Mouse (Mus musculus) limb, embryonic 11.5 days (tissue): ENCODE results near the gene Fpgs. TPM values are rescaled to one million over a fixed set of nuclear protein-coding genes. Genes with fewer than 3 reads are reported as not detected.

Source experiments
- ATAC-seq: fragments of 200-750 bp; cut with Nextera tagmentation; 2 replicates; pipeline ENCODE4 v1.8.0; 2017; ENCODE audit warnings: low read depth; ENCODE audit not compliant: insufficient number of reproducible peaks, low FRiP score, low TSS enrichment
- DNase-seq: peaks from one replicate; pipeline ENCODE4 v3.0.0-alpha.2; 2015; ENCODE audit warnings: low spot score
- H3K27ac ChIP-seq: fragments of 300-500 bp; sonication (generic); replicated peaks from 2 replicates; pipeline ENCODE4 v1.5.1; 2014; ENCODE audit warnings: low read depth, mild to moderate bottlenecking, low read length
- H3K27me3 ChIP-seq: fragments of 300-500 bp; sonication (generic); 2 replicates; pipeline ENCODE4 v1.6.1; 2014; ENCODE audit warnings: mild to moderate bottlenecking, low read length, mixed read lengths; ENCODE audit not compliant: control insufficient read depth, insufficient read depth
- H3K36me3 ChIP-seq: fragments of 300-500 bp; sonication (generic); 2 replicates; pipeline ENCODE4 v1.6.1; 2014; ENCODE audit warnings: mild to moderate bottlenecking, low read length, moderate library complexity, mixed read lengths; ENCODE audit not compliant: control insufficient read depth, insufficient read depth
- H3K4me1 ChIP-seq: fragments of 300-500 bp; sonication (generic); 2 replicates; pipeline ENCODE4 v1.6.1; 2014; ENCODE audit warnings: low read length, mixed read lengths; ENCODE audit not compliant: control insufficient read depth, insufficient read depth
- H3K4me2 ChIP-seq: fragments of 300-500 bp; sonication (generic); 2 replicates; pipeline ENCODE4 v1.6.1; 2014; ENCODE audit warnings: low read depth, mild to moderate bottlenecking, moderate library complexity; ENCODE audit not compliant: severe bottlenecking
- H3K4me3 ChIP-seq: fragments of 300-500 bp; sonication (generic); 2 replicates; pipeline ENCODE4 v1.5.1; 2014; ENCODE audit warnings: low read depth, low read length
- H3K9ac ChIP-seq: fragments of 300-500 bp; sonication (generic); 2 replicates; pipeline ENCODE4 v1.6.1; 2014; ENCODE audit warnings: mild to moderate bottlenecking, low read length
- H3K9me3 ChIP-seq: fragments of 300-500 bp; sonication (generic); 2 replicates; pipeline ENCODE4 v1.6.1; 2016; ENCODE audit warnings: low read length; ENCODE audit not compliant: control insufficient read depth
- WGBS: fragments of 180-500 bp; shearing (Covaris S2); extraction: QIAGEN DNeasy Blood & Tissue Kit; methylation state at CpG from one replicate; pipeline ENCODE4 v1.1.7; 2014; 5-methylcytosine and 5-hydroxymethylcytosine counted together
- polyA plus RNA-seq: library from polyadenylated mRNA; unstranded; fragments of >200 nt; fragmentation: Nextera tagmentation; extraction: Ambion mirVana; gene quantifications from 2 replicates; pipeline ENCODE4 v1.2.1, GENCODE M21; 2014

Fpgs gene
- polyA plus RNA-seq, 1 experiment from 2014 or later, result 22.1 TPM

GRCm38 (mm10) chr2:32703046-32703445 is 899 bp downstream of the Fpgs start:
- 96% methylated on average over 8 of the region's 8 CpGs for WGBS
- Histone ChIP-seq H3K4me2 (no peak overlapping the region), H3K4me3 (no peak overlapping the region)

GRCm38 (mm10) chr2:32700966-32701743 is 2.8 kb downstream of the Fpgs start:
- ATAC-seq, result no peak
- WGBS, result 88% methylated on average over 14 of the region's 14 CpGs
- H3K9me3 ChIP-seq, result no peaks in the 10 kb centered on the region
- no peak overlapping the region for H3K4me2 ChIP-seq
- no peak overlapping the region for H3K27ac ChIP-seq
- no peaks in the 10 kb centered on the region for H3K27me3 ChIP-seq
- H3K9ac ChIP-seq, result no peak overlapping the region
- no peak for DNase-seq
- no peak overlapping the region for H3K4me3 ChIP-seq
- peaks cover 16% of the 10 kb centered on the region for H3K36me3 ChIP-seq
- H3K4me1 ChIP-seq, result no peaks in the 10 kb centered on the region

More at GRCm38 (mm10) chr2:32703046-32703445, 899 bp downstream of the Fpgs start:
- Histone ChIP-seq H3K9ac (no peak overlapping the region), H3K27ac (no peak overlapping the region), H3K27me3 (no peaks in the 10 kb centered on the region), H3K4me1 (no peaks in the 10 kb centered on the region), H3K36me3 (peaks cover 25% of the 10 kb centered on the region), H3K9me3 (no peaks in the 10 kb centered on the region)
- no peak for ATAC-seq
- DNase-seq, result no peak

- Histone ChIP-seq H3K9me3 (no peaks in the 10 kb centered on the region), H3K27me3 (no peaks in the 10 kb centered on the region), H3K4me1 (no peaks in the 10 kb centered on the region), H3K4me3 (no peak overlapping the region), H3K9ac (no peak overlapping the region), H3K27ac (no peak overlapping the region), H3K36me3 (peaks cover 7% of the 10 kb centered on the region; the same call in 1 of the 2 replicates), H3K4me2 (no peak overlapping the region)
- DNase-seq (no peak), ATAC-seq (no peak)
- WGBS, result 80% methylated on average over 6 of the region's 6 CpGs
Measured at GRCm38 (mm10) chr2:32699680-32700079, 4.3 kb downstream of the Fpgs start.

GRCm38 (mm10) chr2:32694691-32695090 is 9.3 kb downstream of the Fpgs start:
- H3K27ac ChIP-seq, result no peak overlapping the region
- 89% methylated on average over 12 of the region's 12 CpGs for WGBS

GRCm38 (mm10) chr2:32693823-32694411 is 10.0 kb downstream of the Fpgs start:
- Histone ChIP-seq H3K27ac (0 out of 2 replicates have a peak overlapping the region, but pooled peaks have one; percentile 1), H3K4me2 (peak overlapping the region; percentile 79), H3K4me1 (peaks cover 3% of the 10 kb centered on the region; the same call in 1 of the 2 replicates), H3K9me3 (no peaks in the 10 kb centered on the region), H3K36me3 (no peaks in the 10 kb centered on the region), H3K27me3 (no peaks in the 10 kb centered on the region), H3K9ac (peak overlapping the region; percentile 84), H3K4me3 (peak overlapping the region; percentile 61)
- peak; percentile 96 for ATAC-seq
- under 1% methylated on average over 51 of the region's 51 CpGs for WGBS
- peak; percentile 99 for DNase-seq

More at GRCm38 (mm10) chr2:32694691-32695090, 9.3 kb downstream of the Fpgs start:
- Histone ChIP-seq H3K9me3 (no peaks in the 10 kb centered on the region), H3K4me2 (peak overlapping the region; percentile 79; the same call in 1 of the 2 replicates), H3K27me3 (no peaks in the 10 kb centered on the region), H3K4me3 (peak overlapping the region; percentile 61; the same call in 1 of the 2 replicates), H3K9ac (peak overlapping the region; percentile 5; the same call in 1 of the 2 replicates), H3K36me3 (no peaks in the 10 kb centered on the region), H3K4me1 (peaks cover 3% of the 10 kb centered on the region; the same call in 1 of the 2 replicates)
- no peak for ATAC-seq
- DNase-seq, result no peak

GRCm38 (mm10) chr2:32693282-32693681 is 10.7 kb downstream of the Fpgs start:
- Histone ChIP-seq H3K4me2 (peak overlapping the region; percentile 79), H3K4me3 (peak overlapping the region; percentile 61), H3K27me3 (no peaks in the 10 kb centered on the region), H3K27ac (no peak overlapping the region), H3K36me3 (no peaks in the 10 kb centered on the region), H3K4me1 (peaks cover 3% of the 10 kb centered on the region; the same call in 1 of the 2 replicates), H3K9me3 (no peaks in the 10 kb centered on the region), H3K9ac (peak overlapping the region; percentile 84; the same call in 1 of the 2 replicates)
- WGBS, result 29% methylated on average over 7 of the region's 7 CpGs
- ATAC-seq (no peak), DNase-seq (no peak)

- DNase-seq, result no peak
- Histone ChIP-seq H3K27me3 (no peaks in the 10 kb centered on the region), H3K4me1 (peaks cover 3% of the 10 kb centered on the region; the same call in 1 of the 2 replicates), H3K4me2 (no peak overlapping the region; the same call in 1 of the 2 replicates), H3K27ac (no peak overlapping the region), H3K36me3 (peaks cover 3% of the 10 kb centered on the region; the same call in 1 of the 2 replicates), H3K9me3 (no peaks in the 10 kb centered on the region), H3K9ac (no peak overlapping the region), H3K4me3 (no peak overlapping the region)
- WGBS, result 96% methylated on average over 14 of the region's 14 CpGs
- ATAC-seq, result no peak
Measured at GRCm38 (mm10) chr2:32692496-32692895, 11.4 kb downstream of the Fpgs start.

- Histone ChIP-seq H3K4me1 (peaks cover 3% of the 10 kb centered on the region; the same call in 1 of the 2 replicates), H3K36me3 (peaks cover 15% of the 10 kb centered on the region), H3K27ac (no peak overlapping the region), H3K4me3 (no peak overlapping the region), H3K4me2 (no peak overlapping the region), H3K9ac (no peak overlapping the region), H3K27me3 (no peaks in the 10 kb centered on the region), H3K9me3 (no peaks in the 10 kb centered on the region)
- 83% methylated on average over 11 of the region's 11 CpGs for WGBS
- no peak for DNase-seq
- ATAC-seq, result no peak
Measured at GRCm38 (mm10) chr2:32691041-32691440, 12.9 kb downstream of the Fpgs start.
